Mouse (Mus musculus): ENCODE results near the gene Ulk4. TPM values are rescaled to one million over a fixed set of nuclear protein-coding genes. Genes with fewer than 3 reads are reported as not detected.

Ulk4 gene
- polyA plus RNA-seq, 1 experiment from 2014 or later: 167 TPM

GRCm38 (mm10) chr9:120973026-120973515 lies 303.9 kb downstream of the Ulk4 start:
- peaks cover 18% of the 10 kb centered on the region for H3K4me1 ChIP-seq
- no peak for ATAC-seq (ENCODE audit: low FRiP score, low read depth)
- H3K27me3 ChIP-seq: no peaks in the 10 kb centered on the region
- no peak overlapping the region for H3K4me2 ChIP-seq (replicated peaks)
- H3K27ac ChIP-seq: no peak overlapping the region; the same call in 1 of the 2 replicates
- no peaks in the 10 kb centered on the region for H3K9me3 ChIP-seq
- H3K4me3 ChIP-seq: no peak overlapping the region
- H3K9ac ChIP-seq: no peak overlapping the region
- H3K36me3 ChIP-seq: peaks cover 24% of the 10 kb centered on the region
- 59% methylated on average over 6 of the region's 6 CpGs for WGBS

GRCm38 (mm10) chr9:120965007-120965406 lies 312.0 kb downstream of the Ulk4 start:
- Histone ChIP-seq H3K9me3 (no peaks in the 10 kb centered on the region), H3K4me2 (replicated peaks) (no peak overlapping the region), H3K27ac (no peak overlapping the region), H3K4me1 (peaks cover 13% of the 10 kb centered on the region; the same call in 1 of the 2 replicates), H3K36me3 (peaks cover 100% of the 10 kb centered on the region), H3K27me3 (no peaks in the 10 kb centered on the region), H3K4me3 (no peak overlapping the region), H3K9ac (no peak overlapping the region)
- WGBS: 85% methylated on average over 10 of the region's 10 CpGs
- no peak for ATAC-seq (ENCODE audit: low FRiP score, low read depth)

- no peak overlapping the region for H3K4me3 ChIP-seq
- peaks cover 13% of the 10 kb centered on the region; the same call in 1 of the 2 replicates for H3K4me1 ChIP-seq
- no peak overlapping the region for H3K9ac ChIP-seq
- ATAC-seq (ENCODE audit: low FRiP score, low read depth): no peak
- 81% methylated on average over 5 of the region's 5 CpGs for WGBS
- no peaks in the 10 kb centered on the region for H3K9me3 ChIP-seq
- H3K36me3 ChIP-seq: peaks cover 100% of the 10 kb centered on the region
- H3K4me2 ChIP-seq (replicated peaks): no peak overlapping the region
- no peaks in the 10 kb centered on the region for H3K27me3 ChIP-seq
- H3K27ac ChIP-seq: no peak overlapping the region
These were observed 312.8 kb downstream of the Ulk4 start for GRCm38 (mm10) chr9:120964224-120964623.

- no peak overlapping the region for H3K27ac ChIP-seq
- H3K27me3 ChIP-seq: no peaks in the 10 kb centered on the region
- no peak overlapping the region for H3K4me2 ChIP-seq (replicated peaks)
- WGBS: 92% methylated on average over 3 of the region's 3 CpGs
- no peak overlapping the region for H3K9ac ChIP-seq
- ATAC-seq (ENCODE audit: low FRiP score, low read depth): no peak
- H3K4me3 ChIP-seq: no peak overlapping the region
- H3K36me3 ChIP-seq: peaks cover 100% of the 10 kb centered on the region
- H3K4me1 ChIP-seq: peaks cover 13% of the 10 kb centered on the region; the same call in 1 of the 2 replicates
- H3K9me3 ChIP-seq: no peaks in the 10 kb centered on the region
These were observed 313.3 kb downstream of the Ulk4 start for GRCm38 (mm10) chr9:120963720-120964119.

- Histone ChIP-seq H3K9me3 (no peaks in the 10 kb centered on the region), H3K27me3 (no peaks in the 10 kb centered on the region), H3K4me2 (replicated peaks) (no peak overlapping the region), H3K4me3 (no peak overlapping the region), H3K9ac (no peak overlapping the region; the same call in 1 of the 2 replicates), H3K36me3 (peaks cover 100% of the 10 kb centered on the region), H3K4me1 (peaks cover 13% of the 10 kb centered on the region; the same call in 1 of the 2 replicates), H3K27ac (no peak overlapping the region)
- 83% methylated on average over 4 of the region's 4 CpGs for WGBS
- 0 out of 2 replicates have a peak, but pooled peaks have one; percentile 12 for ATAC-seq (ENCODE audit: low FRiP score, low read depth)
These were observed 313.9 kb downstream of the Ulk4 start for GRCm38 (mm10) chr9:120963104-120963503.

- no peak for ATAC-seq (ENCODE audit: low FRiP score, low read depth)
These were observed 314.9 kb downstream of the Ulk4 start for GRCm38 (mm10) chr9:120961969-120962700.

GRCm38 (mm10) chr9:120961466-120961865 lies 315.5 kb downstream of the Ulk4 start:
- no peak overlapping the region for H3K27ac ChIP-seq
- WGBS: 67% methylated on average over 3 of the region's 3 CpGs
- no peak for ATAC-seq (ENCODE audit: low FRiP score, low read depth)
- peaks cover 13% of the 10 kb centered on the region; the same call in 1 of the 2 replicates for H3K4me1 ChIP-seq
- H3K9ac ChIP-seq: no peak overlapping the region
- no peaks in the 10 kb centered on the region for H3K27me3 ChIP-seq
- no peaks in the 10 kb centered on the region for H3K9me3 ChIP-seq
- no peak overlapping the region for H3K4me3 ChIP-seq
- peaks cover 100% of the 10 kb centered on the region for H3K36me3 ChIP-seq
- H3K4me2 ChIP-seq (replicated peaks): no peak overlapping the region

More at GRCm38 (mm10) chr9:120961969-120962700, 314.9 kb downstream of the Ulk4 start:
- Histone ChIP-seq H3K4me3 (no peak overlapping the region), H3K9me3 (no peaks in the 10 kb centered on the region), H3K9ac (no peak overlapping the region), H3K4me1 (peaks cover 13% of the 10 kb centered on the region; the same call in 1 of the 2 replicates), H3K27ac (no peak overlapping the region), H3K36me3 (peaks cover 100% of the 10 kb centered on the region), H3K4me2 (replicated peaks) (no peak overlapping the region), H3K27me3 (no peaks in the 10 kb centered on the region)
- 77% methylated on average over 3 of the region's 3 CpGs for WGBS

GRCm38 (mm10) chr9:120960611-120961010 lies 316.4 kb downstream of the Ulk4 start:
- no peak overlapping the region for H3K27ac ChIP-seq

GRCm38 (mm10) chr9:120959225-120959624 lies 317.8 kb downstream of the Ulk4 start:
- ATAC-seq (ENCODE audit: low FRiP score, low read depth): no peak
- Histone ChIP-seq H3K36me3 (peaks cover 100% of the 10 kb centered on the region), H3K27me3 (no peaks in the 10 kb centered on the region), H3K9me3 (no peaks in the 10 kb centered on the region), H3K4me2 (replicated peaks) (no peak overlapping the region), H3K9ac (no peak overlapping the region), H3K4me1 (peaks cover 13% of the 10 kb centered on the region; the same call in 1 of the 2 replicates), H3K4me3 (no peak overlapping the region), H3K27ac (no peak overlapping the region)
- WGBS: 86% methylated on average over 4 of the region's 4 CpGs

More at GRCm38 (mm10) chr9:120960611-120961010, 316.4 kb downstream of the Ulk4 start:
- Histone ChIP-seq H3K4me2 (replicated peaks) (no peak overlapping the region), H3K9ac (0 out of 2 replicates have a peak overlapping the region, but pooled peaks have one; percentile 8), H3K4me3 (no peak overlapping the region), H3K36me3 (peaks cover 100% of the 10 kb centered on the region), H3K4me1 (peaks cover 13% of the 10 kb centered on the region; the same call in 1 of the 2 replicates), H3K27me3 (no peaks in the 10 kb centered on the region), H3K9me3 (no peaks in the 10 kb centered on the region)
- 88% methylated on average over 4 of the region's 4 CpGs for WGBS
- ATAC-seq (ENCODE audit: low FRiP score, low read depth): no peak

GRCm38 (mm10) chr9:120958560-120958959 lies 318.4 kb downstream of the Ulk4 start:
- no peak overlapping the region for H3K9ac ChIP-seq
- H3K27me3 ChIP-seq: no peaks in the 10 kb centered on the region
- H3K27ac ChIP-seq: no peak overlapping the region
- H3K36me3 ChIP-seq: peaks cover 100% of the 10 kb centered on the region
- WGBS: 82% methylated on average over 6 of the region's 6 CpGs
- peaks cover 13% of the 10 kb centered on the region; the same call in 1 of the 2 replicates for H3K4me1 ChIP-seq
- no peaks in the 10 kb centered on the region for H3K9me3 ChIP-seq
- ATAC-seq (ENCODE audit: low FRiP score, low read depth): no peak
- H3K4me2 ChIP-seq (replicated peaks): no peak overlapping the region
- no peak overlapping the region for H3K4me3 ChIP-seq

GRCm38 (mm10) chr9:120958051-120958450 lies 318.9 kb downstream of the Ulk4 start:
- Histone ChIP-seq H3K9ac (no peak overlapping the region), H3K27ac (no peak overlapping the region), H3K4me1 (peaks cover 11% of the 10 kb centered on the region; the same call in 1 of the 2 replicates), H3K36me3 (peaks cover 100% of the 10 kb centered on the region), H3K27me3 (no peaks in the 10 kb centered on the region), H3K4me3 (no peak overlapping the region), H3K9me3 (no peaks in the 10 kb centered on the region), H3K4me2 (replicated peaks) (no peak overlapping the region)
- 88% methylated on average over 5 of the region's 5 CpGs for WGBS
- ATAC-seq (ENCODE audit: low FRiP score, low read depth): no peak

- no peaks in the 10 kb centered on the region for H3K27me3 ChIP-seq
- 77% methylated on average over 3 of the region's 3 CpGs for whole genome bisulfite sequencing
- peaks cover 21% of the 10 kb centered on the region for H3K4me1 ChIP-seq
- H3K4me3 ChIP-seq: no peak overlapping the region
- ATAC-seq (ENCODE audit: low FRiP score, low read depth): no peak
- no peak overlapping the region for H3K27ac ChIP-seq
- no peaks in the 10 kb centered on the region for H3K9me3 ChIP-seq
- H3K4me2 ChIP-seq (replicated peaks): no peak overlapping the region
- H3K9ac ChIP-seq: no peak overlapping the region
- peaks cover 75% of the 10 kb centered on the region for H3K36me3 ChIP-seq
These were observed 325.1 kb downstream of the Ulk4 start for GRCm38 (mm10) chr9:120951947-120952346.

Data from limb, embryonic 13.5 days (tissue).